Mouse (Mus musculus) MEL (cell line): ENCODE data around the gene Ankrd40. TPM values are rescaled to one million over a fixed set of nuclear protein-coding genes. Genes with fewer than 3 reads are reported as not detected.

Experiments
- DNase-seq: peaks from one replicate; pipeline ENCODE4 v3.0.0; 2011; ENCODE audit warnings: low read depth, low spot score
- H3K27ac ChIP-seq: 2 replicates; pipeline ENCODE4 v1.5.1; 2012; ENCODE audit warnings: low read depth, mild to moderate bottlenecking, control low read depth, low read length, moderate library complexity; ENCODE audit not compliant: control insufficient read depth
- H3K27me3 ChIP-seq, 2 experiments: fragments of 150-350 bp in 1 of 2; sonication (generic) in 1 of 2; 2 replicates each; pipeline ENCODE4 v1.6.1; 2012; ENCODE audit warnings: low read length in 2 of 2, mild to moderate bottlenecking in 2 of 2, improper control_type of control experiment in 1 of 2, moderate library complexity in 1 of 2; ENCODE audit not compliant: insufficient read depth in 2 of 2, control insufficient read depth in 1 of 2
- H3K36me3 ChIP-seq, 2 experiments: 2 replicates each; pipeline ENCODE4 v1.6.1; 2012 to 2014; ENCODE audit warnings: low read length in 2 of 2, improper control_type of control experiment in 1 of 2, inconsistent platforms in 1 of 2, mild to moderate bottlenecking in 1 of 2; ENCODE audit not compliant: insufficient read depth in 2 of 2, control insufficient read depth in 1 of 2
- H3K4me1 ChIP-seq, 2 experiments: fragments of 150-350 bp in 1 of 2; sonication (generic) in 1 of 2; 2 replicates each; pipeline ENCODE4 v1.6.1; 2012; ENCODE audit warnings: low read length in 2 of 2, improper control_type of control experiment in 1 of 2, mild to moderate bottlenecking in 1 of 2; ENCODE audit not compliant: insufficient read depth in 2 of 2, control insufficient read depth in 1 of 2
- H3K4me3 ChIP-seq, 2 experiments: fragments of 150-350 bp in 1 of 2; sonication (generic) in 1 of 2; 2 replicates each; pipeline ENCODE4 v1.5.1; 2012; ENCODE audit warnings: low read depth in 2 of 2, low read length in 2 of 2, mild to moderate bottlenecking in 2 of 2, moderate library complexity in 2 of 2, control low read depth in 1 of 2, improper control_type of control experiment in 1 of 2; ENCODE audit not compliant: control insufficient read depth in 1 of 2, insufficient read depth in 1 of 2
- H3K79me2 ChIP-seq: 2 replicates; pipeline ENCODE4 v1.6.1; 2012; ENCODE audit warnings: mild to moderate bottlenecking, low read length, moderate library complexity; ENCODE audit not compliant: control insufficient read depth, poor library complexity, insufficient read depth
- H3K9ac ChIP-seq: 2 replicates; pipeline ENCODE4 v1.6.1; 2012; ENCODE audit warnings: low read depth, mild to moderate bottlenecking, control low read depth, low read length, moderate library complexity; ENCODE audit not compliant: control insufficient read depth, poor library complexity, severe bottlenecking
- H3K9me3 ChIP-seq: fragments of 150-350 bp; sonication (generic); replicated peaks from 2 replicates; pipeline ENCODE4 v1.6.1; 2012; ENCODE audit warnings: mild to moderate bottlenecking, low read length, improper control_type of control experiment, moderate library complexity; ENCODE audit not compliant: insufficient read depth
- CHD1 ChIP-seq: IDR thresholded peaks from 2 replicates; pipeline ENCODE4 v1.6.1; 2012; ENCODE audit warnings: low read depth, mild to moderate bottlenecking, inconsistent platforms, low read length, improper control_type of control experiment
- CHD2 ChIP-seq: IDR thresholded peaks from 2 replicates; pipeline ENCODE4 v1.6.1; 2011; ENCODE audit warnings: low read length, improper control_type of control experiment
- ELF1 ChIP-seq: IDR thresholded peaks from 2 replicates; pipeline ENCODE4 v1.6.1; 2014; ENCODE audit warnings: low read depth, mild to moderate bottlenecking, inconsistent platforms, low read length, improper control_type of control experiment, moderate library complexity
- GATA1 ChIP-seq: IDR thresholded peaks from 2 replicates; pipeline ENCODE4 v1.6.1; 2011; ENCODE audit warnings: low read depth, low read length, improper control_type of control experiment
- KAT2A ChIP-seq: conservative IDR thresholded peaks from 2 replicates; pipeline ENCODE4 v1.6.1; 2012; ENCODE audit warnings: low read depth, low read length, improper control_type of control experiment, inconsistent platforms
- MAZ ChIP-seq: IDR thresholded peaks from 2 replicates; pipeline ENCODE4 v1.6.1; 2012; ENCODE audit warnings: low read depth, mild to moderate bottlenecking, inconsistent platforms, low read length, improper control_type of control experiment
- POLR2A ChIP-seq, 2 experiments: IDR thresholded peaks; 2 replicates each; pipeline ENCODE4 v1.6.1; 2011 to 2012; ENCODE audit warnings: low read length in 2 of 2, mild to moderate bottlenecking in 2 of 2, control low read depth in 1 of 2, improper control_type of control experiment in 1 of 2, low read depth in 1 of 2, moderate library complexity in 1 of 2; ENCODE audit not compliant: control insufficient read depth in 1 of 2, insufficient read depth in 1 of 2, poor library complexity in 1 of 2
- POLR2AphosphoS2 ChIP-seq: IDR thresholded peaks from 2 replicates; pipeline ENCODE4 v1.6.1; 2011; ENCODE audit warnings: low read length, improper control_type of control experiment
- POLR2AphosphoS5 ChIP-seq: IDR thresholded peaks from 2 replicates; pipeline ENCODE4 v1.6.1; 2012; ENCODE audit warnings: low read depth, borderline replicate concordance, mild to moderate bottlenecking, inconsistent platforms, low read length, moderate library complexity, mixed read lengths
- SMC3 ChIP-seq: IDR thresholded peaks from 2 replicates; pipeline ENCODE4 v1.6.1; 2011; ENCODE audit warnings: low read depth, low read length, improper control_type of control experiment
- TAL1 ChIP-seq: IDR thresholded peaks from 2 replicates; pipeline ENCODE4 v1.6.1; 2012; ENCODE audit warnings: mild to moderate bottlenecking, inconsistent platforms, low read length, moderate library complexity, mixed read lengths
- UBTF ChIP-seq: IDR thresholded peaks from 2 replicates; pipeline ENCODE4 v1.6.1; 2012; ENCODE audit warnings: low read depth, mild to moderate bottlenecking, inconsistent platforms, low read length, improper control_type of control experiment, moderate library complexity, borderline replicate concordance; ENCODE audit not compliant: insufficient read depth
- USF2 ChIP-seq, 2 experiments: IDR thresholded peaks; 2 replicates each; pipeline ENCODE4 v1.6.1; 2011 to 2012; ENCODE audit warnings: improper control_type of control experiment in 2 of 2, low read length in 2 of 2, borderline replicate concordance in 1 of 2, inconsistent platforms in 1 of 2, low read depth in 1 of 2, mild to moderate bottlenecking in 1 of 2; ENCODE audit not compliant: insufficient read depth in 1 of 2
- ZC3H11A ChIP-seq: IDR thresholded peaks from 2 replicates; pipeline ENCODE4 v1.6.1; 2012; ENCODE audit warnings: low read depth, mild to moderate bottlenecking, inconsistent platforms, low read length, improper control_type of control experiment
- ZKSCAN1 ChIP-seq: IDR thresholded peaks from 2 replicates; pipeline ENCODE4 v1.6.1; 2012; ENCODE audit warnings: low read depth, mild to moderate bottlenecking, inconsistent platforms, low read length, improper control_type of control experiment, moderate library complexity
- ZMIZ1 ChIP-seq: IDR thresholded peaks from 2 replicates; pipeline ENCODE4 v1.6.1; 2012; ENCODE audit warnings: low read depth, mild to moderate bottlenecking, inconsistent platforms, low read length, improper control_type of control experiment, moderate library complexity
- ZNF384 ChIP-seq: IDR thresholded peaks from 2 replicates; pipeline ENCODE4 v1.6.1; 2012; ENCODE audit warnings: low read depth, mild to moderate bottlenecking, inconsistent platforms, low read length, improper control_type of control experiment
- polyA plus RNA-seq, 2 experiments: library from polyadenylated mRNA; stranded (reverse) in 1 of 2; unstranded in 1 of 2; fragments of >175 nt in 1 of 2; fragments of >200 nt in 1 of 2; gene quantifications; 2 replicates each; pipeline versions ENCODE4 v1.2.1 to v1.2.4; 2012; ENCODE audit warnings: low replicate concordance in 2 of 2, low read depth in 1 of 2; ENCODE audit not compliant: insufficient read length in 2 of 2, insufficient read depth in 1 of 2, missing spikeins in 1 of 2
- total RNA-seq: library from RNA; depleted of rRNA; stranded (reverse); fragments of 300-350 nt; gene quantifications from 2 replicates; pipeline ENCODE4 v1.2.3, GENCODE M21; 2012

Gene Ankrd40
- total and polyA plus RNA-seq, 3 experiments = 37.1 to 60.0 TPM; not detected in 1

- no peaks in the 10 kb centered on the region for H3K79me2 ChIP-seq
- H3K4me1 ChIP-seq = no peaks in the 10 kb centered on the region
- DNase-seq = no peak
- no peak overlapping the region for H3K27ac ChIP-seq
- H3K36me3 ChIP-seq = peaks cover 0 to 2% of the 10 kb centered on the region in 2 experiments; a peak in 1 of 4 replicates
- no peak overlapping the region for H3K9ac ChIP-seq
- H3K9me3 ChIP-seq = no peaks in the 10 kb centered on the region
- H3K4me3 ChIP-seq = no peak overlapping the region
- H3K27me3 ChIP-seq = no peaks in the 10 kb centered on the region; a peak in 1 of 4 replicates
- no peak for TF ChIP-seq ZMIZ1
- no peak for TF ChIP-seq ZKSCAN1
- TF ChIP-seq UBTF = no peak
- no peak for TF ChIP-seq POLR2A (IDR thresholded peaks at IDR 0.05; ENCODE audit: control insufficient read depth in 1 of 2, insufficient read depth in 1 of 2, low read depth in 1 of 2, low read length in 2 of 2, poor library complexity in 1 of 2)
- TF ChIP-seq MAZ = no peak
- no peak for TF ChIP-seq TAL1
- peak; percentile 29; the same call in 1 of the 2 replicates for TF ChIP-seq ZNF384
- no peak for TF ChIP-seq POLR2AphosphoS5
- peak; percentile 46 for TF ChIP-seq POLR2AphosphoS2
Observed at GRCm38 (mm10) chr11:94342114-94342905, 14.5 kb downstream of the Ankrd40 start.

DNA sequence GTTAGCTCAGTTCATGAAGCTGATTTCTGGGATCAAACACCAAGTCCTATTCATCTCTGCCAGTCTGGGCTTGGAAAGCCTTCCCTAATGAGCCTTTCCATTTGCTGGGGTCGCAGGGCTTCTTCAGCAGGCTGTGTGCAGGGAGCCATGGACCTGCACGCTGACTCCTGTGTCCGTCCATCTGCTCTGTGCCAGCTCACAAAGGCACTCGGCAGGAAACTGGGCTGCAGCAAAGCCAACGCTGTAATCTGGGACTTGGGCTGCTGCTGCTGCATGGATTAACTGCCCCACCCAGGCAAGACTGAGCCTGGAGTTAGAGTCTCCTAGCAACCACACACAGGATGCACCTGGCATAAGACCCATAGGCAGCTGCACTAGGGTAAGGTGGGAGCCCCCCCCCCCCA lies 16.2 kb downstream of the Ankrd40 start:
- TF ChIP-seq CHD1 (no peak), CHD2 (no peak), ZC3H11A (no peak), GATA1 (no peak), SMC3 (no peak), ELF1 (no peak), MAZ (no peak), KAT2A (no peak), USF2 (IDR thresholded peaks at IDR 0.05; ENCODE audit: borderline replicate concordance in 1 of 2, insufficient read depth in 1 of 2, low read depth in 1 of 2, low read length in 2 of 2) (no peak)
- Histone ChIP-seq H3K9me3 (no peaks in the 10 kb centered on the region), H3K36me3 (no peaks in the 10 kb centered on the region), H3K27me3 (no peaks in the 10 kb centered on the region; a peak in 1 of 4 replicates), H3K9ac (no peak overlapping the region), H3K4me1 (no peaks in the 10 kb centered on the region; a peak in 1 of 4 replicates), H3K79me2 (no peaks in the 10 kb centered on the region), H3K27ac (no peak overlapping the region), H3K4me3 (no peak overlapping the region)
- DNase-seq = no peak
